Mouse (Mus musculus): Measurements from ENCODE around the gene Mtln. TPM values are rescaled to one million over a fixed set of nuclear protein-coding genes. Genes with fewer than 3 reads are reported as not detected.

The Mtln gene
- 10 to 100 TPM; 34.9 to 36.5 TPM for total RNA-seq (2021)

DNA sequence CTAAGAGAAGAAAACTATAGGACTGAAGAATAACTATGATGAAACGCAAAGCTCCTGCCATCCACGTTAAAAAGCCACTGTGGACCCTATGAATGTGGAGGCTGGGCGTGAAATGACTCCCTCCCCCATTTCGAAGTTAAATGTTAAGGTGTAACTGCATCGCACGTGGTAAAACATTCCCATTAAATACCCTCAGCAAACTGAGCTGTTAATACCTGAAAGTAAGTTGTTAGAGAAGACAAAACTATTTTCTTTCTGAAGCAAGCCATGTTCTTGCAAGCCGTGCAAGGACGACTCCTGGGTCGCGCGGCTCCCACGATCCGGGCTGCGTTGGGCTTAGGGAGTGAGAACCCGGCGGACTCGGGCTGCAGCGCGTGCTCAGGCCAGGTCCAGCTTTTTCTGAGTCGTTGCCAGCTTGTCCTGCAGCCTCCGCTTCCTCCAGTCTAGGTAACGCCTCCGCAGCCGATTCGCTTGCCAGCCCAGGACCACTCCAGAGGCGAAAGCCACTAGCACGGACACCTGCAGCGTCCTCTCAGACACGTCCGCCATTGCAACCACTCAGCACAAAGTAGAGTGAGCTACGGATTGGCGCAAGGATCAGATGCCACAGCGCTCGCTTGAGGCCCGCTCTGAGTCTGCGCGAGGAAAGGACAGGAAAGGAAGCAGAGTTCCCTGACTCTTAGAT lies at the start of gene Mtln:
TSS of gene Mtln (minus strand) at position 570 of the 685 bp plus-strand sequence.
- DNase-seq, result peak; percentile 92
- intact Hi-C loops (cut with DNase I), result loop anchor here (5.0 kb wide), 1 partner anchor 205 kb away; the partner anchor contains the start of genes Mrps5 and Zfp661

DNA sequence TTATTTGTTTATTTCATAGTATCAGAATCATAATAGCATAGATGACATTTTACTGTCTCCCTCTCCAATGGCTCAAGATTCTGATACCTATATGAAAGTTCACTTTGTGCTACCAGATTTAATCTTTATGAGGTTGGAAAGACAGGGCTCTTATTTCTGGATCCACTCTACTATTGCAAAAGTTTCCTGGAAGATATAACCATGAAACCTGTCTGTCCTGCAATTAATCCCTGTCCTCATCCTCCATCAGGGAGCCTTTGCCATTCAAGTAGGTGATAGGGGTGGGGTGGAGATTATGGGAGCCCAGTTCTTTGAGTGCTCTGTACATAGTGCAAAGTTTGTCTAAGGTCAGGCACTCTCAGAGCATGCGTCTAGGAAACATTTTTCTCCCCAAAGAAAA lies 49.1 kb upstream of the Mtln start:
- no peak for DNase-seq
- intact Hi-C loops (cut with DNase I), result no loop called here

DNA sequence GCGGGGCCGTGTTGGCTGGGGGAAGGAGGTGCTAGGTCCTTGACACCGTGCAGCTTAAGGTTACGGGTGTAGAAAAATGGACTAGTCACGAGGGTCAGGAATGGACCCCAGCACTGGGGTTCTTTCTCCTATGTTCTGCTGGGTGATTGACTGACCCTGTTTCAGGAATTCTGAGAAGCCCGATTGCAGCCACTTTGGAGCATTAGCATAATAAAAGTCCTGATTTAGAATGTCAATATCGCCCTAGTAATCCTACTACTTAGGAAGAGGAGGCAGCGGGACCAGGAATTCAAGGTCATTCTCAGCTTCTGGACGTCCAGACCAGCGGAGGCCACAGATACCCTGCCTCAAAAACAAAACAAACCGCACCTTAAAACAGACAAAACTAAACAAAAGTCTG lies 47.1 kb upstream of the Mtln start:
- intact Hi-C loops (cut with DNase I), result no loop called here
- no peak for DNase-seq

DNA sequence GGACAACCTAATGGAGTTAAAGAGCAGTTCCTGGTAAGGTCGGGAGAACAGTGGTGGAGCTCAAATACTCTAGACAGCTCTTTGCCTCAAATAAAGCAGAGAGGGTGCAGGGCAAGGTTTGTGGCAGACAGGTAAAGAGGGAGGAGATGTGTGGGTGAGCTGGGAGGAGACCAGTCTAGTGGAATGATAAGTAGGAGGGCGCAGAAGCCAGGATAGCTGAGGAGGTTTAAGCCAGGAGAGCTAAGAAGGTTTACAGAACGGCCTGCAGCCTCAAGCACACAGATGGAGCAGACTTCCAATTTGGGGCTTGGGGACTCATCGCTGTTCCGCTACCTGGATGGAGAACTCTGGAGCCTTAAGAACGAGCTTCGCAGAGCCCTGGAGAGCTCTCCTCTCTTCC lies 46.3 kb upstream of the Mtln start, which contains the start of gene Acoxl:
TSS of gene Acoxl (plus strand) at position 301 of the 400 bp plus-strand sequence.
- DNase-seq, result no peak
- intact Hi-C loops (cut with DNase I), result no loop called here

DNA sequence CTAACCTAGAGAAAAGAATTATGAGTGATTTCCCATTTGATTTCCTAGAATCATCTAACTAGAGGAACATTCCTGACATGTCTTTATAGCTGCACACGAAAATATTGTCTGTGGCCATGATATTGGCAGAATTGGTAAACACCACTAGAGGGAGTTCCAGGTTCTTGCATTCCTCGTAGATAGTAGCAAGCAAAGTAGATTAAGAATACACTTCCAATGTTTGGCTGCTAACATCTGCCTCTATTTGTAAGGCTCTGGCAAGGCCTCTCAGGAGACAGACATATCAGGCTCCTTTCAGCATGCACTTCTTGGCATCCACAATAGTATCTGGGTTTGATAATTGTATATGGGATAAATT lies 40.5 kb upstream of the Mtln start:
- no peak for DNase-seq
- intact Hi-C loops (cut with DNase I), result no loop called here

DNA sequence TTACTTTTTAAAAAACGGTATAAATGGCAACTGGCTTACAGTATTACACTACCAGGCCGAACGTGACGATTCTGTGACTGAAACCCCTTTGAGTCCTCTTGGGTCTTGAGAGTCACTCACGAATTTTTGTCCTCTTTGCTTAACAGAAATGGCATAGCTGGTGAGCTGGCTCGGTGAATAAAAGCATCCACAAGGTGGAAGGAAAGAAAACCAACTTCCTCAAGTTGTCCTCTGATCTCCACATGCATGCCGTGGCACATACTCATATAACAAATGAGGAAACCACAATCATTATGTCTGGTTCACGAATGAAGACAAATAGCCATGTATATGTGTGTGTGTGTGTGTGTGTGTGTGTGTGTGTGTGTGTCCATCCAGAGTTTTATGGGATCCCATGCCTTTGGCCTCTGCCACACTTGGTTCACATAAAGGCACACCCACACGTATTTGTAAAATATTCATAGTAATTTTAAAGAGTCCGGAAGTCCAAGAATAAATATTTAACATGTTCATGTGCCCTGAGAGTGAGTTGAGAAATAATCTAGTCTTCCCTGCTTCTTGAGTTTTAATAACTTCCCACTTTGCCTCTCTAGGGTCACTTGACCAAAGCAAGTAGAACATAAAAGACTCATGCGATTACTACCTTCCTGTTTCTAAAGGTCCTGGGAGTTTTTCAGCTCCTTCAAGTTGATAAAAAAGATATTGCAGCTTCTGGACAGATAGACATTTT lies 40.0 kb upstream of the Mtln start:
- intact Hi-C loops (cut with DNase I), result no loop called here
- DNase-seq, result no peak

DNA sequence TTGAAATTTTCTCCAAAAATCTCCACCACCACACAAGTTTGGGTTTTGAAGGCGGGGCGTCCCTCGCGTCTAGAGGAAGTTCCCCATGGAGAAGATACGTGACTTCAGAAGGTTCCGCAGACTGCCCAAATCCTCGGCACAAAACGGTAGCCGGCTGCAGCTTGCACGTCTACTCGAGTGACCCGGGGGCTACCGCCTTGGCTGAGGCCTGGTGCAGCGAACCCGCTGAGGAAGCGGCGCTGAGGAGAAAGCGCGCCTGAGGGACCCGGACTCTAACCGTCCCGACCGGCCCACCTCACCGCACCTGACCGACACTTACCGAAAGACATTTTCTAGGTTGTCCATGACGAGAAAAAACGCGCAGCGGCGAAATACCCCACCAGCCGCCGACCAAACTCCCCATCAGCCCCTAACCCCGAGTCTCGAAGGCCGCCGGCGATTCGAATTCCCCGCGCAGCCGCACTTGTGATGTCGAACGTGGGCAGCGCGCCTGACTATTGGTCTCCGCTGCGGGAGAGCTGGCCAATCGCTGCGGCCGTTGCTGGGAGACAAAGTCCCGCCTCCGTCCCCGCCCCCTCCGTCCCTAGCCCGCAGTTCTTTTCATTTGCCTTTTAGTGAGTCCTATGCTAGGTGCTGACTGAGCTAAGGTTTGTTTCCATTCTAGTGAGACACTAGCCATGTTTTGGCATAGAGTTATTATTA lies 39.3 kb upstream of the Mtln start, which contains the start of gene Bub1:
TSS of gene Bub1 (minus strand) at position 465 of the 702 bp plus-strand sequence.
- DNase-seq, result peak; percentile 95
- intact Hi-C loops (cut with DNase I), result no loop called here

DNA sequence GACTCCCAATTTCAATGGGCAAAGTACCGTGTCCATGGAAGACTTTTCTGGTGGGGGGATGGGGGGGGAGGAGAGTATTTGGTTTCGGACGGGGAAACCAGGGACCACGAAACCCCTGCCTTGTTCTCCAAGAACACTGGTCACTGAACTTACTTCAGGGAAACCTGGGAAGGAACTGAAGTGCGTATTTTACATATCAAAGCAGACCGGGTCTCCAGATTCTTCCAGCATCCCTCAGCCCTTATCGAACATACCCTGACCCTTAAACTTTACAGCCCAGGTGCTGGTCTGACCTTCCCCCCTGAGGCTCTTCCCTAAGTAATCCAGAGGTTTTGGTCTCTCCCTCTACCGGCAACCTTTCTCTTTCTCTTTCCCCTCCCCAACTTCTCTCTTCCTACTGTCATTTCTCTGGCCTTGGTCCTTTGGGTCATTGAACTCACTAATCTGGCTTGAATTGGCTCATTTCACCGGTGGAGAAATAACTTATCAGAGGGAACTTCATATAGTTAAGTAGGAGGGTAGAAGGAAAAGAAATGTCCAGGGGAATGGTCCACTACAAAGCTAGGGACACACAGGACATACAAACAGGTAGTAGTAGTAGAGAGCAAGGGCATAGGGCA lies 2.5 kb downstream of the Mtln start:
- intact Hi-C loops (cut with DNase I), result loop anchor here (5.0 kb wide), 1 partner anchor 202 kb away; the partner anchor contains the start of genes Mrps5 and Zfp661

DNA sequence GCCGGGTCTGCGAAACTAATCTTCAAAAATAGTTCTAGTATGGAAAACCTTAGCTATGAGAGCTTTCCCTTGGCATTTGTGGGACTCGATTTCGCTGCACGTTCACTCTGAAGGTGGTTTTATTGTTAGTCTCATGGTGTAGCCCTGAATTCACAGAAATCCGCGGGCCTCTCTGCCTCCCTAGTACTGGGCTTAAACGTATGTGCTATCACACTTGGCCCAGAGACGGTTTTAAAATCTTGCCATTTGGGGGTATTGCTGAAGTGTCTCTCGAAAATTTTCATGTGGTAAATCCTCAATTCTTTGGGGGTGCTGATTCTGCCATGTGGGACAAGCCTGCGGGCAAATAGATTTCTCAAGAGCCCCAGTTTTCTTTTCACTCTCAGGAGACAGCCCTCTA lies 3.1 kb downstream of the Mtln start:
- DNase-seq, result no peak
- intact Hi-C loops (cut with DNase I), result no loop called here

More for the DNA sequence above, 2.5 kb downstream of the Mtln start:
- DNase-seq, result no peak

DNA sequence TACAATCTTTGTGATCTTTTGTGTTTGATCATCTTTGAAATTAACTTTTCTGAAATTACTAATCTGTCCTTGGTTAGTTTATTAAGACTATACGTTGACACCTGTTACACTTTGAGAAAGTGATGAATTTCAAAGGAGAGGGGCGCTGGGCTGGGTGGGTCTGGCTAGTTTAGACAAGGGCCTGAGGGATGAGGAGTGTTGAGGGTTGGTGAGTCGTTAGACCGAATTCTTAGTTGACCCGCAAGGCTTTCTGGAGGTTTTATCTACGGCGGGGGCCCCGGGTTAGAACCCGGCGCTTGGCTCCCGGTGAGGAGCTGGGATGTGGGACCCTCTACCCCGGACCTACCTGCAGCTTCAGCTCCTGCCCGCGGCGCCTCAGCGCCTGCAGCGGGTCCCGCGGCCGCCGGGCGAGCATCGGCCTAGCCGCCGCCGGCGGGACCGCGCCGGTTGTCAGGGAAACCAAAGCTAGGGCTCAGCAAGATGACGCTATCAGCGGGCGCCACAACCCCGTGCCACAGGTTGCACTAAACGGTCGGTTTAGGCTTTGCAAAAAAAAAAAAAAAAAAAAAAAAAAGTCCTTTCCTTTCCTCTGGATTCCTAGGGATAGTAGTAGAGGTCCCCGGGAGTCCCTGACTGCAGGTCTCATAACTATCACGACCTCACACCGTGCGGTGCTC lies 3.7 kb downstream of the Mtln start, which contains the start of gene Nphp1:
TSS of gene Nphp1 (minus strand) at position 458 of the 677 bp plus-strand sequence.
- intact Hi-C loops (cut with DNase I), result no loop called here
- DNase-seq, result peak; percentile 90 to 91

DNA sequence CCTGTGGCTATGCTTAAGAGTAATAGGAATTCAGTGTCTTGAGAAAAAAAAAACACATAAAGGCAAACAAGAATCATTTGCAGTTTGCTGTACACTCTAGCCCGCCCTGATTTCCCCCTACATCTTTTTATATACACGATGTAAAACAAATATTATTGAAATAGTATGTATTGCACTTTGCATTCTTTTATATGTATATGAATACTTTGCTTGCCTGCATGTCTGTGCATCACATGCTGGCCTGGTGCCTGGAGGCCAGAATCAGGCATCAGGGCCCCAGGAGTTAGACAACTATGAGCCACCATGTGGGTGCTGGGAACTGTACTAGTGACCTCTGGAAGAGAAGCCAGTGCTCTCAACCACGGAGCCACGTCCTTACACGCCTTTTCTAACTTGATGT lies 5.1 kb downstream of the Mtln start:
- no peak for DNase-seq
- intact Hi-C loops (cut with DNase I), result no loop called here

DNA sequence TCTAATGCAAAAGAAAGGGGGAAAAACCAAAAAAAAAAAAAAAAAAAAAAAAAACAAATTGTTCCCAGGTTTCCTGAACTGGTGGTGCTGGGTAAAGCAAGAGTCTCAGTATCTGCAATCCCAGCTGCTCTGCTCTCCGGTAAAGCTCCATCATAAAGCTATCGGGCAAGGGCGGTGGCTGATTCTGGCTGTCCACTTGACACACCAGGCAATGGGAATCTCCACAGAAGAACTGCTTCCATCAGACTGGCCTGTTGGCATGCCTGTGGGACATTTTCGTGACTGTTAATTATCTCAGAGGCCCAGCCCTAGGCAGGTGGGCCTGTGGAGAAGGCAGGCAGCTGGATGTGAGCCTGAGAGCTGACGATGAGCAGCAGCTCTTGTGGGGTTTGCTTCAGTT lies 13.8 kb downstream of the Mtln start:
- no peak for DNase-seq
- intact Hi-C loops (cut with DNase I), result no loop called here

DNA sequence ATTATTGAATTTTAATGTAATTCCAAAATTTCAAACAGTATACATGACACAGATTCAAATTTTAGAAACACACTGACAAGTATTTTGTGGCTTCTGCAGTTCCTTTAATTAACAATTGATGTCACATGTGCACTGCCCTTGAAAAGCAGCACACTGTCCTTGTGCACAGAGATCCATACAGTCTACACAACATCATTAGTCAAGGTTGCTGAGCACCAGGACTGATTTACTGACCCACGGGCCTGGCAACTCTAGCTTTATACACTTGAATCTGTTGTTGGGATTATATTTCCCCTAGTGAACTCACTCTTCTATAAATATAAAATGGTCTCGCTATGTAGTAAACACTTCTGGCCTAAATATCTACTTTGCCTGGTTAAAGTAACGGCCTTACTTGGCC lies 17.3 kb downstream of the Mtln start:
- DNase-seq, result no peak
- intact Hi-C loops (cut with DNase I), result no loop called here

DNA sequence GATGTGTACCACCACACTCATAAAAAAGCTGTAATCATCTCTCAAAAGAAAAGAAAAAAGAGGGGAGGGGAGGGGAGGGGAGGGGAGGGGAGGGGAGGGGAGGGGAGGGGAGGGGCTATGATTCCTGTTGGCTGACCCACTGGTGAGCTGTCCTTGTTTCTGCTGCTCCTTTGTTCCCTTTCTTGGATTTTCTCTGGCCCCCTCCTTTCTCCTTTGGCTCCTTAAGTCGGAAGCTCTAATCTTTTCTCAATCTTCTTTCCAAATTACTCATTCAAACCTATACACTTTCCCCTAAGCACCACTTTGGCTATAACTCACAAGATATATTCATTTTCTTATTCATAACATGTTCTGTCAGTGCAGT lies 17.7 kb downstream of the Mtln start:
- DNase-seq, result no peak
- intact Hi-C loops (cut with DNase I), result no loop called here

DNA sequence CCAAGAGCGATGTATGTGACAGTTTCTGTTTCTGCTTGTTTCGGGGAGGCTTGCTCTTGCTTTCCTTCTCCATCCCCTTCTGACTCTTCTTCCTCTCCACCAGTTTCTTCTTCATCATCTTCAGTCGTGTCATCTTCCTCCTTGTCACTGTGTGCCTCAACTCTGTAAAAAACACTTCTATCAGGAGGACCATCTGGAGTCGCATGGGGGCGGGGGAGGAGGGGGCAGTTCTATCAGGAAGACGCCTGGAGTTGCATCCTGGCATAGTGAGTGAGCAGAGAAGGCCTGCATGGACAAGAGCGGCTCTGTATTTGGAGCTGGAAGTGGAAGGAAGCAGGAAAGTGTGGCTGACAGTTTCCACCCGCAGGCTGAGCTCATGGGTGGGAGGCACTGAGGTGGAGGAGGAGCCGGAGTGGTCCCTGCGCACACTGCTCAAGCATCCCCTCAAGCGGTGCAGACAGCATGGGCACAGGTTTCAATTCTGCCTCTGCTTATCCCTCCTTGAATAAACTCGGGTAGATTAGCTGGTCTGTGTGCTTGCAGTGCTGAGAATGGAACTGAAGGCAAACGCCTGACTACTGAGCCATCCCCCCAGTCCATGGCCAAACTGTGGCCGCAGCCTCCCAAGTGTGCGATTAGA lies 18.2 kb downstream of the Mtln start:
- intact Hi-C loops (cut with DNase I), result no loop called here
- no peak for DNase-seq

DNA sequence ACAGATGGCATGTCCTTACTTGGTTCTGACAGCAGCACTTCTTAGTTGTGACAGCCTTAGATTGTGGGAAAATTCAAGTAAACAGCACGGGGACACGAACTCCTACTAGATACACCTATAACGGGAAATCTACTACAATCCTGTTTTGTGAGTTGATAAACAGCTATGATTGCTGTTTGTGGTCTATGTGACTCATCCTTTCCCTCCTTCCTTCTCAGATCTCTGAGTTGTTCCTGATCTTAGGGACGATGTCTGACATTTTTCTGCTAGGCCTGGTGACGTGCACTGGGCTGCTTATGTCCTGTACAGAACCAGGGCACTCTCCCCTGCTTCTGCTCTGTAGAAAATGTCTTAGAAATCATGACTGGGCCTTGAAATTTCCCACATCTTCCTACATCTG lies 30.7 kb downstream of the Mtln start:
- intact Hi-C loops (cut with DNase I), result no loop called here
- DNase-seq, result no peak

DNA sequence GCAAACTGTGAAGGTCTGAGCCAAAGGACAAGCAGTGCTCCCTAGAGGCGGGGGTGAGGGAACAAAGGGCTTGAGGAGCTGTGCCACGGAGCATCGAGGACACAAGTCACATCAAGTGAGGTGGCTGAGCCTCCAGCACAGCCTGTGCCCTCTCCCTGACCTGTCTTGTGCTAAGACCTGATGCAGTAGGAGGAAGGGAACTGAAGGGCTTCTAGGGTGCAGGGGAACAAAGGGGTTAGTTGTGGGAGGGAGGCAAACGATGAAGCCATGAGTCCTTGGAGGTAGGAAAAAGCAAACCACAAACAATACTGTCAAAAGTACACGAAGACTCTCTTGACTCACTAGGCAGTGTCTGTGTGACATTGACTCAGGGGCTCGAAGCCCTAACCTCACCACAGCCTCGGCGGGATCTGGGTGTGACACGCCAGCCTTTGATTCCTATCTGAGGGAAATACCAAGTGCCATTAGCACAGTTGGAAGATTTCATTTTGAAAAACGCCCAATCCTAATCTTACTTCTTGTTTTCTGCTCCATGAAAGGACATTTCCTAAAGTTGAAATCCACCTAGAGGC lies 31.8 kb downstream of the Mtln start:
- intact Hi-C loops (cut with DNase I), result no loop called here

DNA sequence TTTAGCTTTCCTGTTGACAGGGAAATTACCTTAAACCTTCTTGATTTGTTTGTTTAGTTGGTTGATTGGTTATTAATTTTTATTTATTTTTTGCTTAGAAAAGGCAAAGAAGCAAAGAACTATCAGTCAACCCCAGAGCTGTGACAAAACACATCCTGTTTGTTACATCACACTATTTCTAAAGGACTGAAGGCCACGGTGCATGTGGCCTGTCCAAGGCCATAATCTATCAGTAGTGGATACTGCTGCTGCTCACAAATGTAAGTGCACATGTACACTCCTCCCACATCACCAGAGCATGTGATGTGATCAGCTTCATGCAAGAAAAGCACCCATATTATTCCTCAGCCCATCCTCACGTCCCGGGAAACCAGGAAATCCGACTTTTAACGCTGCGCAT lies 32.3 kb downstream of the Mtln start:
- intact Hi-C loops (cut with DNase I), result no loop called here
- no peak for DNase-seq

More for the DNA sequence above, 31.8 kb downstream of the Mtln start:
- no peak for DNase-seq

DNA sequence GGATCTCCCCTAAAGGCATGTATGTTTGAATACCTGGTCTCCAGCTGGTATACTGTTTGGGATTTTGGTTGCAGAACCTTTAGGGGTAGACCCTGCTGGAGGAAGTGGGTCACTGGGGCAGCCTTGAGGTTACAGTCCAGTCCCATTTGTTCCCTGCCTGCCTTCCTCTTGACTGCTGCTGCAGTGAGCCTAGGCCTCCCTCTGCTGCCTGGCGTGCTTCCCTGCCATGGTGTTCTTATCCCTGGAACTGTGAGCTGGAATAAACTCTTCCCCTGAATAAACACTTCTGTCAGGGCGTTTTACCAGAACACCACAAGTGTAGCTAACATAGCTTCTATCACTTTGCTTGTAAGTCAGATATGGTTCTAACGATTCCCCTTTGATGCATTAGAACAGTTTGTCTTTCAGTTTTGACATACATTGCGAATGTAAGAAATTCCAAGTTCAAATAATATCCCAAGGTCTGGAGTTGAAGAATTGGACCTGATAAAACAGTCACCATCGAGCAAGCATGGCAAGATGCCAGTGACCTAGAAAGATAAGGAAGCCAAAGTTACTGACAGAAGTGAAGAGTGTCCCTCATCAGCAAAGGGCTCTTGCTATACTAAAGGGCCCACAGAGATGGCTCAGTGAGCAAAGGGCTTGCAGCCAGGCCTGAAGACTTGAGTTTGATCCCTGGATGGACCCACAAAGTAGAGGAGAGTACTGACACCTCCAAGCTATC lies 33.0 kb downstream of the Mtln start:
- DNase-seq, result peak; percentile 35 to 36
- intact Hi-C loops (cut with DNase I), result loop anchor here (5.0 kb wide), 1 partner anchor 152 kb away; no protein-coding TSS in a partner anchor
